Mouse (Mus musculus) heart, embryonic 15.5 days (tissue): ENCODE measurements around the gene Clta. TPM values are rescaled to one million over a fixed set of nuclear protein-coding genes. Genes with fewer than 3 reads are reported as not detected.

ENCODE experiments used
- ATAC-seq: fragments of 200-750 bp; cut with Nextera tagmentation; replicated peaks from 2 replicates; pipeline ENCODE4 v1.8.0; 2017; ENCODE audit warnings: low read depth, moderate TSS enrichment; ENCODE audit not compliant: insufficient number of reproducible peaks, insufficient read depth, low FRiP score
- H3K27ac ChIP-seq: fragments of 300-500 bp; sonication (generic); 2 replicates; pipeline ENCODE4 v1.5.1; 2015; ENCODE audit warnings: mild to moderate bottlenecking, inconsistent platforms
- H3K27me3 ChIP-seq: fragments of 300-500 bp; sonication (generic); 2 replicates; pipeline ENCODE4 v1.6.1; 2015; ENCODE audit warnings: inconsistent platforms
- H3K36me3 ChIP-seq: fragments of 300-500 bp; sonication (generic); 2 replicates; pipeline ENCODE4 v1.6.1; 2015; ENCODE audit warnings: mild to moderate bottlenecking, inconsistent platforms
- H3K4me1 ChIP-seq: fragments of 300-500 bp; sonication (generic); replicated peaks from 2 replicates; pipeline ENCODE4 v1.6.1; 2015; ENCODE audit warnings: inconsistent platforms
- H3K4me2 ChIP-seq: fragments of 300-500 bp; sonication (generic); 2 replicates; pipeline ENCODE4 v1.6.1; 2015; ENCODE audit warnings: inconsistent platforms, mild to moderate bottlenecking, moderate library complexity
- H3K4me3 ChIP-seq: fragments of 300-500 bp; sonication (generic); 2 replicates; pipeline ENCODE4 v1.5.1; 2015; ENCODE audit warnings: mild to moderate bottlenecking, inconsistent platforms
- H3K9ac ChIP-seq: fragments of 300-500 bp; sonication (generic); 2 replicates; pipeline ENCODE4 v1.6.1; 2015; ENCODE audit warnings: mild to moderate bottlenecking, inconsistent platforms
- H3K9me3 ChIP-seq: fragments of 300-500 bp; sonication (generic); replicated peaks from 2 replicates; pipeline ENCODE4 v1.6.1; 2016; ENCODE audit warnings: inconsistent platforms
- WGBS: fragments of 180-500 bp; shearing (Covaris S2); methylation state at CpG from one replicate; pipeline ENCODE4 v1.1.7; 2015; ENCODE audit warnings: mixed read lengths; 5-methylcytosine and 5-hydroxymethylcytosine counted together
- polyA plus RNA-seq: library from polyadenylated mRNA; unstranded; fragments of >200 nt; fragmentation: Nextera tagmentation; extraction: Ambion mirVana; gene quantifications from 2 replicates; pipeline ENCODE4 v1.2.1, GENCODE M21; 2015

Gene Clta
- polyA plus RNA-seq, 1 experiment from 2014 or later, result 130 TPM

- H3K4me2 ChIP-seq, result no peak overlapping the region
- ATAC-seq, result no peak
- 68% methylated on average over 4 of the region's 4 CpGs for WGBS
Measured at GRCm38 (mm10) chr4:44074422-44074821, 70.2 kb downstream of the Clta start.

DNA sequence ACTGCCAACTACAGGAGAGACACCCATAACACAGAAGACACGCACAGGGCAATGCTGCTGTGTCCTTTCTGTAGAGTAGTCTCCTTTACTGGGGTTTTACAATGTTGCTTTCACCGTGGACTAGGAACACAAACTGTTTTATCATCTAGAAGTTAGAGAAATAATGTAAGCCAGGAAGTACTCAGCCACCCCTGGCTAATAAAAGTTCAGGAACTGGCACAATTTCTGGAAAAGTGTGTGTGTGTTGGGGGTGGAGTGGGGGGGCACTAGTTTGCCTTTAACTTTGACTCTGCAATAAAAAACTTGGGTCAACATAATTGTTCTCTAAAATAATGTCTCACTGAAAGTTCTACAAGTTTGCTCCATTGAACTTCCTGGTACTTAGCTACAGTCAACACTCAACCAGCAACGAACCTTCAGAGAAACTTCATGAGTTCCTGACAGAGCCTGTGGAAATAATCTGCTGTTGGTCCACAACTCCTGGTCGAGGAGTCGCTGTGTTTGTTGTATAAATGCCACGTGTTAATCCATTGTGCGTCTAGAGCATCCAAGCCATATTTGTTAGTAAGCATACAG lies 74.2 kb downstream of the Clta start:
- Histone ChIP-seq H3K4me3 (no peak overlapping the region), H3K27ac (no peak overlapping the region), H3K27me3 (no peaks in the 10 kb centered on the region), H3K9me3 (no peaks in the 10 kb centered on the region), H3K9ac (no peak overlapping the region), H3K4me1 (peaks cover under 1% of the 10 kb centered on the region; the same call in 1 of the 2 replicates), H3K36me3 (no peaks in the 10 kb centered on the region), H3K4me2 (no peak overlapping the region)
- WGBS, result 83% methylated on average over 7 of the region's 7 CpGs
- ATAC-seq, result no peak

More at GRCm38 (mm10) chr4:44074422-44074821, 70.2 kb downstream of the Clta start:
- no peak overlapping the region for H3K9ac ChIP-seq
- H3K9me3 ChIP-seq, result no peaks in the 10 kb centered on the region
- peaks cover 22% of the 10 kb centered on the region for H3K4me1 ChIP-seq
- no peaks in the 10 kb centered on the region for H3K27me3 ChIP-seq
- H3K36me3 ChIP-seq, result no peaks in the 10 kb centered on the region
- H3K27ac ChIP-seq, result no peak overlapping the region
- no peak overlapping the region for H3K4me3 ChIP-seq

Other genes starting within 250 kb of the Clta start
- not detected in 2 replicates for gene Olfr159, start 233.4 kb upstream of the Clta start, polyA plus RNA-seq
- not detected in 2 replicates for gene Olfr156, start 180.6 kb upstream of the Clta start, polyA plus RNA-seq
- gene Olfr157, start 164.3 kb upstream of the Clta start, polyA plus RNA-seq, result not detected in 2 replicates
- gene Olfr155, start 152.9 kb upstream of the Clta start, polyA plus RNA-seq, result not detected in 2 replicates
- gene Reck, start 128.9 kb upstream of the Clta start, polyA plus RNA-seq, result 8.1 and 12.3 TPM in 2 replicates
- gene Glipr2, start 47.1 kb upstream of the Clta start, polyA plus RNA-seq, result 44.3 and 53.2 TPM in 2 replicates
- gene Ccin, start 21.0 kb upstream of the Clta start, polyA plus RNA-seq, result not detected in 2 replicates
- gene Gne, start 79.7 kb downstream of the Clta start, polyA plus RNA-seq, result 27.3 and 35.2 TPM in 2 replicates
- 14.1 and 18.8 TPM in 2 replicates for gene Rnf38, start 229.3 kb downstream of the Clta start, polyA plus RNA-seq